Mouse (Mus musculus) gastrocnemius, postnatal 10 days (tissue): ENCODE data around the gene Tmcc1. TPM values are rescaled to one million over a fixed set of nuclear protein-coding genes. Genes with fewer than 3 reads are reported as not detected.

Experiments used
- DNase-seq: peaks from one replicate; pipeline ENCODE4 v3.0.0; 2021; ENCODE audit warnings: mixed read lengths
- total RNA-seq, 2 experiments: library from RNA; stranded (reverse); gene quantifications; 2 replicates each; pipeline ENCODE4 v1.2.3; 2021

Tmcc1 gene
- total RNA-seq, 2 experiments from 2014 or later, result 26.4 to 29.4 TPM

GRCm38 (mm10) chr6:116013687-116014086 is 179.6 kb downstream of the Tmcc1 start:
- no peak for DNase-seq

GRCm38 (mm10) chr6:116010541-116010940 is 182.7 kb downstream of the Tmcc1 start:
- peak; percentile 87 for DNase-seq

- peak; percentile 16 for DNase-seq
Measured at GRCm38 (mm10) chr6:116009426-116009825, 183.9 kb downstream of the Tmcc1 start.

GRCm38 (mm10) chr6:116007561-116008173 is 185.6 kb downstream of the Tmcc1 start:
- DNase-seq, result peak; percentile 81

GRCm38 (mm10) chr6:116006731-116007130 is 186.6 kb downstream of the Tmcc1 start:
- peak; percentile 65 for DNase-seq

- DNase-seq, result no peak
Measured at GRCm38 (mm10) chr6:116005959-116006288, 187.4 kb downstream of the Tmcc1 start.

- no peak for DNase-seq
Measured at GRCm38 (mm10) chr6:116005275-116005958, 187.9 kb downstream of the Tmcc1 start.

- DNase-seq, result peak; percentile 17
Measured at GRCm38 (mm10) chr6:116004716-116005115, 188.6 kb downstream of the Tmcc1 start.

- DNase-seq, result peak; percentile 30
Measured at GRCm38 (mm10) chr6:116004069-116004468, 189.2 kb downstream of the Tmcc1 start.

GRCm38 (mm10) chr6:116003516-116003915 is 189.8 kb downstream of the Tmcc1 start:
- DNase-seq, result no peak

GRCm38 (mm10) chr6:116002311-116003104 is 190.8 kb downstream of the Tmcc1 start:
- peak; percentile 10 for DNase-seq

GRCm38 (mm10) chr6:116000851-116001250 is 192.4 kb downstream of the Tmcc1 start:
- no peak for DNase-seq

GRCm38 (mm10) chr6:115999227-115999626 is 194.1 kb downstream of the Tmcc1 start:
- DNase-seq, result peak; percentile 8

- peak; percentile 6 for DNase-seq
Measured at GRCm38 (mm10) chr6:115998758-115999157, 194.5 kb downstream of the Tmcc1 start.

GRCm38 (mm10) chr6:115997726-115998311 is 195.5 kb downstream of the Tmcc1 start:
- DNase-seq, result no peak

- DNase-seq, result no peak
Measured at GRCm38 (mm10) chr6:115996171-115996851, 197.0 kb downstream of the Tmcc1 start.

GRCm38 (mm10) chr6:115995531-115995941 is 197.8 kb downstream of the Tmcc1 start:
- DNase-seq, result no peak

GRCm38 (mm10) chr6:115994877-115995520 is 198.3 kb downstream of the Tmcc1 start, which contains the start of gene Plxnd1:
TSS of gene Plxnd1 (minus strand) at chr6:115995005.
- peak; percentile 94 for DNase-seq

GRCm38 (mm10) chr6:115994146-115994876 is 199.0 kb downstream of the Tmcc1 start:
- peak; percentile 67 for DNase-seq

- DNase-seq, result no peak
Measured at GRCm38 (mm10) chr6:115993463-115994145, 199.7 kb downstream of the Tmcc1 start.
